Mouse (Mus musculus): ENCODE results near the gene Zswim4. TPM values are rescaled to one million over a fixed set of nuclear protein-coding genes. Genes with fewer than 3 reads are reported as not detected.

Zswim4 gene
- polyA plus RNA-seq, 2 experiments: 0.74 to 1.9 TPM

GRCm38 (mm10) chr8:84179946-84180345 is 56.9 kb downstream of the Zswim4 start:
- peaks cover 0 to 12% of the 10 kb centered on the region in 2 experiments; a peak in 2 of 4 replicates for H3K4me1 ChIP-seq (replicated peaks; ENCODE audit: control insufficient read depth in 2 of 2, insufficient read depth in 2 of 2, low read length in 1 of 2)
- H3K4me2 ChIP-seq (ENCODE audit: low read depth): no peak overlapping the region
- no peak for ATAC-seq (ENCODE audit: insufficient read depth)
- no peak overlapping the region for H3K9ac ChIP-seq (replicated peaks)
- no peaks in the 10 kb centered on the region for H3K9me3 ChIP-seq (ENCODE audit: control insufficient read depth, low read length)
- TF ChIP-seq EP300 (IDR thresholded peaks at IDR 0.05; ENCODE audit: low read depth) (no peak), CTCF (IDR thresholded peaks at IDR 0.05; ENCODE audit: low read depth) (no peak)
- DNase-seq (ENCODE audit: low read depth in 3 of 3, low spot score in 3 of 3): no peak
- no peaks in the 10 kb centered on the region for H3K36me3 ChIP-seq (replicated peaks; ENCODE audit: control insufficient read depth, insufficient read depth, low read depth)
- no peak overlapping the region for H3K27ac ChIP-seq
- WGBS (ENCODE audit: insufficient replicate concordance): 42% methylated on average over 4 of the region's 4 CpGs
- H3K27me3 ChIP-seq (ENCODE audit: control insufficient read depth, insufficient read depth, low read length): peaks cover 23% of the 10 kb centered on the region
- H3K4me3 ChIP-seq (ENCODE audit: insufficient read depth in 1 of 2, low read depth in 2 of 2, low read length in 2 of 2): no peak overlapping the region

DNA sequence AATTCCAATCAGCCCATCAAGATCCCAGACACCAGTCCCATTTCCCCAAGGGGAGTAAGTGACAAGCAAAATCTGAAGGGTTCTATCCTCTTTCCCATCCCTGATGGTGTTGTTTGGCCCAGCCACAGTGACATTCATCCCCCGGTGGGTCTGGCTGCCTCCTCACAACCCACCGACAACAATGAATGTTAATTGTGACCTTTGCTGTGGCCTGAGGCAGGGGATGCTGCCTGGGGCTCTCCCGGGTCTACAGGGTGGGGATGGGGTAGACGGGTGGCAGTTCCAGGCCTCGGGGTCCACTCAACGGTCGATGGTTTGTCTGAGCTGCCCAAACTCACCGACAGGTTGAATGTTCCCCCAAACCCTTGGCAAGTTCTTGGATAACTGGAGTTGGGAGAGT is 58.3 kb downstream of the Zswim4 start:
- no peak for ATAC-seq (ENCODE audit: insufficient read depth)
- Histone ChIP-seq H3K9ac (replicated peaks) (no peak overlapping the region), H3K4me2 (ENCODE audit: low read depth) (no peak overlapping the region), H3K27me3 (ENCODE audit: control insufficient read depth, insufficient read depth, low read length) (peaks cover 10% of the 10 kb centered on the region), H3K36me3 (replicated peaks; ENCODE audit: control insufficient read depth, insufficient read depth, low read depth) (no peaks in the 10 kb centered on the region), H3K4me3 (ENCODE audit: insufficient read depth in 1 of 2, low read depth in 2 of 2, low read length in 2 of 2) (no peak overlapping the region), H3K9me3 (ENCODE audit: control insufficient read depth, low read length) (no peaks in the 10 kb centered on the region), H3K4me1 (replicated peaks; ENCODE audit: control insufficient read depth in 2 of 2, insufficient read depth in 2 of 2, low read length in 1 of 2) (peaks cover 0 to 11% of the 10 kb centered on the region in 2 experiments; a peak in 2 of 4 replicates), H3K27ac (no peak overlapping the region)
- 72% methylated on average over 8 of the region's 8 CpGs for WGBS (ENCODE audit: insufficient replicate concordance)
- TF ChIP-seq EP300 (IDR thresholded peaks at IDR 0.05; ENCODE audit: low read depth): no peak
- no peak for TF ChIP-seq CTCF (IDR thresholded peaks at IDR 0.05; ENCODE audit: low read depth)
- DNase-seq (ENCODE audit: low read depth in 3 of 3, low spot score in 3 of 3): no peak

DNA sequence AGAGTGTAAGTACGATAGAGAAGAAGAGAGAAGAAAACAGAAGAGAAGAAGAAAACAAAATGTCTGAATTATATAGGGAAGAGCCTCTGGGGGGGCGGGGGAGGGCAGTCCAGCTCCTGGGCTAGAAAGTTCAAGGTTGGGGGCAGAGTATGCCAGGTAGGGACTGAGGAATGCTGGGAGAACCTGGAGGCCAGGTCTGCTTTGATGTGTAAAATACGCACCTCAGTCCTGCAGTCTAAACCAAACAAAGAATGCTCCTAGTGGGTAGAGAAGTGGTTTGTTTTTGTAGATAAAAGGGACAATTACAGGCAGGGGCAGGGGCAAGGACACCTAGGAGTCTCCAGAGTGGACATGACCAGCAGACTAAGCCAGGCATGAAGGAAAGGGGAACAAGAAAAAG is 59.5 kb downstream of the Zswim4 start:
- no peak overlapping the region for H3K27ac ChIP-seq
- ATAC-seq (ENCODE audit: insufficient read depth) (no peak), DNase-seq (ENCODE audit: low read depth in 3 of 3, low spot score in 3 of 3) (no peak)
- no peaks in the 10 kb centered on the region for H3K9me3 ChIP-seq (ENCODE audit: control insufficient read depth, low read length)
- H3K9ac ChIP-seq (replicated peaks): no peak overlapping the region
- H3K36me3 ChIP-seq (replicated peaks; ENCODE audit: control insufficient read depth, insufficient read depth, low read depth): no peaks in the 10 kb centered on the region
- H3K4me3 ChIP-seq (ENCODE audit: insufficient read depth in 1 of 2, low read depth in 2 of 2, low read length in 2 of 2): no peak overlapping the region
- peaks cover 0 to 6% of the 10 kb centered on the region in 2 experiments; a peak in 2 of 4 replicates for H3K4me1 ChIP-seq (replicated peaks; ENCODE audit: control insufficient read depth in 2 of 2, insufficient read depth in 2 of 2, low read length in 1 of 2)
- WGBS (ENCODE audit: insufficient replicate concordance): 62% methylated on average over 3 of the region's 3 CpGs
- H3K4me2 ChIP-seq (ENCODE audit: low read depth): no peak overlapping the region
- TF ChIP-seq EP300 (IDR thresholded peaks at IDR 0.05; ENCODE audit: low read depth): no peak
- TF ChIP-seq CTCF (IDR thresholded peaks at IDR 0.05; ENCODE audit: low read depth): no peak
- no peaks in the 10 kb centered on the region for H3K27me3 ChIP-seq (ENCODE audit: control insufficient read depth, insufficient read depth, low read length)

GRCm38 (mm10) chr8:84176560-84176959 is 60.3 kb downstream of the Zswim4 start:
- H3K4me1 ChIP-seq (replicated peaks; ENCODE audit: control insufficient read depth in 2 of 2, insufficient read depth in 2 of 2, low read length in 1 of 2): peaks cover 0 to 6% of the 10 kb centered on the region in 2 experiments; a peak in 2 of 4 replicates
- TF ChIP-seq EP300 (IDR thresholded peaks at IDR 0.05; ENCODE audit: low read depth) (no peak), CTCF (IDR thresholded peaks at IDR 0.05; ENCODE audit: low read depth) (no peak)
- H3K4me2 ChIP-seq (ENCODE audit: low read depth): no peak overlapping the region
- WGBS (ENCODE audit: insufficient replicate concordance): 18% methylated on average over 3 of the region's 3 CpGs
- ATAC-seq (ENCODE audit: insufficient read depth) (no peak), DNase-seq (ENCODE audit: low read depth in 3 of 3, low spot score in 3 of 3) (no peak)
- no peaks in the 10 kb centered on the region for H3K9me3 ChIP-seq (ENCODE audit: control insufficient read depth, low read length)
- no peak overlapping the region for H3K4me3 ChIP-seq (ENCODE audit: insufficient read depth in 1 of 2, low read depth in 2 of 2, low read length in 2 of 2)
- no peak overlapping the region for H3K27ac ChIP-seq
- H3K9ac ChIP-seq (replicated peaks): no peak overlapping the region
- H3K36me3 ChIP-seq (replicated peaks; ENCODE audit: control insufficient read depth, insufficient read depth, low read depth): no peaks in the 10 kb centered on the region
- H3K27me3 ChIP-seq (ENCODE audit: control insufficient read depth, insufficient read depth, low read length): no peaks in the 10 kb centered on the region

DNA sequence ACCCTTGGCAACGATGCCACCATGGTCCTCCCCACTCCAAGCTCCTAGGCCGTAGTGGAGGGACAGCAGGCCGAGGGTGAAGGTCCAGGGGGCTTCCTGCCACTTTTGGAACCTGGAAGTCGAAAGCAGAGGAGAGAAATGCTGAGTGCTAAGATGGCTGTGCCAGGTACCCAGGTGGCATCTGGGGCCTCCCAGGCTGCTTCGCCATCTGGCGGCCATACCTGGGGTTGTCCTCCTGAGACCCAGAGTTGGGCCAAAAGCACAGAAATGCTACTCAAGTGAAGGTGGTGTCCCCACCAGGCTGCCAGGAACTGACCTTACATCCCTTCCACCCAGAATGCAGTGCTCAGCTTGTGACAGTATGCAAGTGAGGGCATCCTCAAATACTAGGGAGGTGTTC is 63.0 kb downstream of the Zswim4 start:
- no peaks in the 10 kb centered on the region for H3K4me1 ChIP-seq (replicated peaks; ENCODE audit: control insufficient read depth in 2 of 2, insufficient read depth in 2 of 2, low read length in 1 of 2)
- no peak for ATAC-seq (ENCODE audit: insufficient read depth)
- no peaks in the 10 kb centered on the region for H3K27me3 ChIP-seq (ENCODE audit: control insufficient read depth, insufficient read depth, low read length)
- 62% methylated on average over 6 of the region's 6 CpGs for WGBS (ENCODE audit: insufficient replicate concordance)
- H3K27ac ChIP-seq: no peak overlapping the region
- no peak overlapping the region for H3K4me2 ChIP-seq (ENCODE audit: low read depth)
- TF ChIP-seq CTCF (IDR thresholded peaks at IDR 0.05; ENCODE audit: low read depth): peak; percentile 60
- no peak for TF ChIP-seq EP300 (IDR thresholded peaks at IDR 0.05; ENCODE audit: low read depth)
- no peak overlapping the region for H3K4me3 ChIP-seq (ENCODE audit: insufficient read depth in 1 of 2, low read depth in 2 of 2, low read length in 2 of 2)
- no peak overlapping the region for H3K9ac ChIP-seq (replicated peaks)
- H3K9me3 ChIP-seq (ENCODE audit: control insufficient read depth, low read length): no peaks in the 10 kb centered on the region
- no peaks in the 10 kb centered on the region for H3K36me3 ChIP-seq (replicated peaks; ENCODE audit: control insufficient read depth, insufficient read depth, low read depth)
- no peak for DNase-seq (ENCODE audit: low read depth in 3 of 3, low spot score in 3 of 3)
